Mouse (Mus musculus): Measurements from ENCODE around the gene Rack1. TPM values are rescaled to one million over a fixed set of nuclear protein-coding genes. Genes with fewer than 3 reads are reported as not detected.
A peak's percentile ranks its signal among the peaks of the same experiment; 100 is the strongest.

Gene Rack1
- polyA plus RNA-seq, 1 experiment: 2,204 TPM

DNA sequence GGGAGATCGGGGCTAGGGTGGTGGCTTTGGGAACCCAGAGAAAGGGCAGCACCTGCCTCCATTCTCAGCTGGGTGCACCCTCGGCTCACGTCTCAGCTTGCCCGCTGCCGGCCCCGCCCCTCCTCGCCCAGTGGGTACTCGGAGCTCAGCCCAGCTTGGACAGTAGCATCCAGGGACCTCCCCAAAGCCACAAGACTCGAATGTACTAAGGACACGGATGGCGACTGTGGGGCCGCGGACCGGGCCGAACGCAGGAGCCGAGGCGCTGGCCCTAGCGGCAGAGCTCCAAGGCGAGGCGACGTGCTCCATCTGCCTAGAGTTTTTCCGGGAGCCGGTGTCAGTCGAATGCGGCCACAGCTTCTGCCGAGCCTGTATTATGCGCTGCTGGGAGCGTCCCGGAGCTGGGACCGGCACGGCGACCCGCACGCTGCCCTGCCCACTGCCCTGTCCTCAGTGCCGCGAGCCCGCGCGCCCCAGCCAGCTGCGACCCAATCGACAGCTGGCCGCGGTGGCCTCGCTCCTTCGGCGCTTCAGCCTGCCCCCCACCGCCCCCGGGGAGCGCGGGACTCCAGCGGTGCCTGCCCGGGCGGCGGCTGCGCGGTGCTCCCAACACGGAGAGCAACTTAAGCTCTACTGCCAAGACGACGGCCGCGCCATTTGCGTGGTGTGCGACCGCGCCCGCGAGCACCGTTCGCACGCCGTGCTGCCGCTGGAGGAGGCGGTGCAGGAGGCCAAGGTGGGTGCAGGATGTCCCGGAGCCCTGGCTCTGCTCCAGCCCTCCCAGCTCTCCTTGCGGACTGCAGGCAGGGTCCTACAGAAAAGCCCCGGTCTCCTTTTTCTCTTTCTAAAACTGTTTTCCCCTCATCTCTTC lies 37.4 kb downstream of the Rack1 start:
- Histone ChIP-seq H3K27ac (ENCODE audit: insufficient read depth, low read length) (peak overlapping the region; percentile 89), H3K4me1 (ENCODE audit: control insufficient read depth, insufficient read depth, insufficient read length) (peaks cover 17% of the 10 kb centered on the region; the same call in 1 of the 2 replicates)
- WGBS: 1% methylated on average over 77 of the region's 77 CpGs

DNA sequence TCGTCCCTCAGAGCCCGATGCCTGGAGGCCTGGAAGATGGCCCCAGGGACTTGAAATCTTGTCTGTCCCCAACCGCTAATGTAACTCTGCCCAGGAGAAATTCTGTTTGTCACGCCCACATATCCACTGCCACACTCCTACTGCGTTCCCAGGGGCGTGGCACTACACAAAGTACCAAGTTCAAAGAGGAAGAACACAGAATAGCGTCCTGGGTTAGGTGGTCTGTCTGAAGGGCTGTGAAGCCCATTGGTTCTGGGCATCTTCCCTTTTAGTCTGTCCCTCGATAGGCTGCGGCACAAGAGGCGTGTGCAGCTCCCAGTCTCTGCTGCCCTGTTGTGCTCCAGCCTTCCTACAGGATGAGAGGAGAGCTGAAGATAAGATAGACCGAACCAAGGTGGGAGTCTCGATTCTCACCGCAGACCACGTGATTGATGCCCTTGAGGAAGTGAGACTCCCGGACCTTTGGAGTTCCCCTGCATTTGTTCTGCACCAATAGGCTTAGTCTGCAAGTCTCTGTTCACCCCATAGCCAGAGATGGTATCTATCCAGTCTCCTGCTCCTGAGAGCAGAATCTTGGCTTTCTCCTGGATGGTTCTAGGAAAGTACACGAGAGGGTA lies 38.2 kb downstream of the Rack1 start:
- no peaks in the 10 kb centered on the region for H3K27me3 ChIP-seq (ENCODE audit: control insufficient read depth, insufficient read depth, low read length)
- H3K4me1 ChIP-seq (ENCODE audit: control insufficient read depth, insufficient read depth, insufficient read length): peaks cover 24% of the 10 kb centered on the region; the same call in 1 of the 2 replicates
- under 1% methylated on average over 16 of the region's 16 CpGs for WGBS
- H3K27ac ChIP-seq (ENCODE audit: insufficient read depth, low read length): peak overlapping the region; percentile 89
- DNase-seq (ENCODE audit: low read depth in 1 of 2, low spot score in 2 of 2): peak; percentile 76 to 83
- no peak for TF ChIP-seq CTCF (IDR thresholded peaks at IDR 0.05; ENCODE audit: extremely low read depth, insufficient read depth, insufficient read length, insufficient replicate concordance)
- no peak for TF ChIP-seq POLR2A (IDR thresholded peaks at IDR 0.05; ENCODE audit: low read depth, low read length)
- H3K4me3 ChIP-seq (ENCODE audit: extremely low read depth, insufficient read depth, insufficient read length): peak overlapping the region; percentile 81
- no peaks in the 10 kb centered on the region; the same call in 1 of the 2 replicates for H3K36me3 ChIP-seq (ENCODE audit: control insufficient read depth, insufficient read depth, low read length)

More for the DNA sequence above, 37.4 kb downstream of the Rack1 start:
- Histone ChIP-seq H3K27me3 (ENCODE audit: control insufficient read depth, insufficient read depth, low read length) (no peaks in the 10 kb centered on the region), H3K36me3 (ENCODE audit: control insufficient read depth, insufficient read depth, low read length) (no peaks in the 10 kb centered on the region; the same call in 1 of the 2 replicates), H3K4me3 (ENCODE audit: extremely low read depth, insufficient read depth, insufficient read length) (peak overlapping the region; percentile 81)
- TF ChIP-seq CTCF (IDR thresholded peaks at IDR 0.05; ENCODE audit: extremely low read depth, insufficient read depth, insufficient read length, insufficient replicate concordance): no peak
- no peak; the same call in none of the 2 replicates for TF ChIP-seq POLR2A (IDR thresholded peaks at IDR 0.05; ENCODE audit: low read depth, low read length)
- peak in 1 of 2 experiments; percentile 74 for DNase-seq (ENCODE audit: low read depth in 1 of 2, low spot score in 2 of 2)

DNA sequence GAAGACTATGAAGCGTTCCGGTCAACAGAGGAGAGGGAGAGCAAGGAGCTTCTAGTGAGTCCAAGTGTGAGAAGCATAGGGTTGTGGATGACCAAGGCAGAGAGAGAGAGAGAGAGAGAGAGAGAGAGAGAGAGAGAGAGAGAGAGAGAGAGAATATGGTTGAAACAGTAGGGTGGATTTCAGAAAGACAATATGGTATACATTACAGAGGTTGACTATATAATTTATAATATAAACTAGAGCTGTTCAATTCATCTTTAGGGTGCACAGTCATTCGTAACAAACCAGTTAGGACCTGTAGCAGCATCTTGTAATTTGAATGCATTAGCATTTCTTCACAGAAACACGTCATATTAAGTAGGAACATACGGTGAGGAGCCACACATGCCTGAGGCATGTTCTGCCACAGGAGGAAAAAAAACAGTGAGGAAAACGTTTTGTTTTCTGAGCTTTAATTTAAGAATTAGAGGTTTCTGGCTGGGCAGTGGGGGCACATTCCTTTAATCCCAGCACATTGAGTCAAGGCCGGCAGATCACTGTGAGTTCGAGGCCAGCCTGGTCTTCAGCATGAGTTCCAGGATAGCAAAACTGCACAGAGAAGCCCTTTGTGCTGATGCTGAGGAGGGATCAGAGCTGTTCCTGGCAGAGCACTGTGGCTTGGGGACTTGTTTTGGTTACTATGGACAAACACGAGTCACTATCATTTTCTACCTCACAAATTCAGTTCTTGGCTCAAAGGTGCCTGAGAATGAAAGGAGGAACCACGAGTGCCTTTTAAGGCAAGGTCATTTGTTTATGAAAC lies 38.9 kb downstream of the Rack1 start:
- DNase-seq (ENCODE audit: low read depth in 1 of 2, low spot score in 2 of 2): no peak
- Histone ChIP-seq H3K4me1 (ENCODE audit: control insufficient read depth, insufficient read depth, insufficient read length) (peaks cover 24% of the 10 kb centered on the region; the same call in 1 of the 2 replicates), H3K36me3 (ENCODE audit: control insufficient read depth, insufficient read depth, low read length) (no peaks in the 10 kb centered on the region; the same call in 1 of the 2 replicates), H3K4me3 (ENCODE audit: extremely low read depth, insufficient read depth, insufficient read length) (peak overlapping the region; percentile 42), H3K27ac (ENCODE audit: insufficient read depth, low read length) (peak overlapping the region; percentile 56), H3K27me3 (ENCODE audit: control insufficient read depth, insufficient read depth, low read length) (no peaks in the 10 kb centered on the region)
- 64% methylated on average over 10 of the region's 10 CpGs for WGBS
- TF ChIP-seq CTCF (IDR thresholded peaks at IDR 0.05; ENCODE audit: extremely low read depth, insufficient read depth, insufficient read length, insufficient replicate concordance) (no peak), POLR2A (IDR thresholded peaks at IDR 0.05; ENCODE audit: low read depth, low read length) (no peak)

DNA sequence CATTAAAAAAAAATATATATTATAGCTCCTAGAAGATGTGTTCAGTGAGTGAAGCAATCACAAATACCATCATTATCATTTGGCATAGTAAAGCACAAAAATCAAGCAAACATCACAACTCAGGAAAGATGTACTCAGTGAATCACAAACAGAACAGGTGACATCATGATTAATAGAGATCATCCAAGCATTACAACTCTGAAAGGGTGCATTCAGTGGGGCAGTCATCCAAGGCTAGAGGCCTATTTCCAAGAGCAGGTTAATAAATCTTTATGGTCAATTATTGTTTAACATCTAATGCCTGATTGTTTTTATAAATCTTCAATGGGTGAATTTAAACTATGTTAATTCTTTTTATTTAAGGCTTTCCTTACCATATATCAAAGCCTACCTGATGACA lies 40.7 kb downstream of the Rack1 start:
- DNase-seq (ENCODE audit: low read depth in 1 of 2, low spot score in 2 of 2): no peak
- Histone ChIP-seq H3K36me3 (ENCODE audit: control insufficient read depth, insufficient read depth, low read length) (peaks cover 3% of the 10 kb centered on the region), H3K27ac (ENCODE audit: insufficient read depth, low read length) (no peak overlapping the region)

DNA sequence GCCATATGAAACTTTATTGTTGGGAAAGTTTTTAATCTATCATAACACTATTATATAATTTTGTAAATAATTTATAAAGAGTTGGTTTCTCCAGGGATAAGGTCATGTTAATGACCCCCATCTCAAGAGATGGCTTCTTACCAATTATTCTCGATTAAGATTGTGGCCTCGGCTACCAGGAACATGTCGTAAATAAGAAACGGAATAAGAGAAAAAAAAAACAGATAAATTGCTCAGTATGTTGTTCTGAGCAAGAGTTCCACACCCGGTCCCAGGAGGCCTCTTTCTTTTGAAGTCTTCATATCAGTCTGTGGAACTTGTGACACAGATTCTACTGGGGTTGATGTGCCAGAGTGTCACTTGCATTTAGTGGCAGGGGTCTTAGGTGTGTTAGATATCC lies 41.1 kb downstream of the Rack1 start:
- Histone ChIP-seq H3K4me3 (ENCODE audit: extremely low read depth, insufficient read depth, insufficient read length) (no peak overlapping the region), H3K27ac (ENCODE audit: insufficient read depth, low read length) (peak overlapping the region; percentile 84), H3K4me1 (ENCODE audit: control insufficient read depth, insufficient read depth, insufficient read length) (peaks cover 32% of the 10 kb centered on the region; the same call in 1 of the 2 replicates), H3K36me3 (ENCODE audit: control insufficient read depth, insufficient read depth, low read length) (peaks cover 3% of the 10 kb centered on the region), H3K27me3 (ENCODE audit: control insufficient read depth, insufficient read depth, low read length) (no peaks in the 10 kb centered on the region)
- 79% methylated on average over 5 of the region's 5 CpGs for WGBS
- TF ChIP-seq POLR2A (IDR thresholded peaks at IDR 0.05; ENCODE audit: low read depth, low read length) (no peak), CTCF (IDR thresholded peaks at IDR 0.05; ENCODE audit: extremely low read depth, insufficient read depth, insufficient read length, insufficient replicate concordance) (no peak)
- no peak for DNase-seq (ENCODE audit: low read depth in 1 of 2, low spot score in 2 of 2)

More for the DNA sequence above, 40.7 kb downstream of the Rack1 start:
- Histone ChIP-seq H3K27me3 (ENCODE audit: control insufficient read depth, insufficient read depth, low read length) (no peaks in the 10 kb centered on the region), H3K4me1 (ENCODE audit: control insufficient read depth, insufficient read depth, insufficient read length) (peaks cover 32% of the 10 kb centered on the region; the same call in 1 of the 2 replicates), H3K4me3 (ENCODE audit: extremely low read depth, insufficient read depth, insufficient read length) (no peak overlapping the region)
- TF ChIP-seq CTCF (IDR thresholded peaks at IDR 0.05; ENCODE audit: extremely low read depth, insufficient read depth, insufficient read length, insufficient replicate concordance) (no peak), POLR2A (IDR thresholded peaks at IDR 0.05; ENCODE audit: low read depth, low read length) (no peak)

DNA sequence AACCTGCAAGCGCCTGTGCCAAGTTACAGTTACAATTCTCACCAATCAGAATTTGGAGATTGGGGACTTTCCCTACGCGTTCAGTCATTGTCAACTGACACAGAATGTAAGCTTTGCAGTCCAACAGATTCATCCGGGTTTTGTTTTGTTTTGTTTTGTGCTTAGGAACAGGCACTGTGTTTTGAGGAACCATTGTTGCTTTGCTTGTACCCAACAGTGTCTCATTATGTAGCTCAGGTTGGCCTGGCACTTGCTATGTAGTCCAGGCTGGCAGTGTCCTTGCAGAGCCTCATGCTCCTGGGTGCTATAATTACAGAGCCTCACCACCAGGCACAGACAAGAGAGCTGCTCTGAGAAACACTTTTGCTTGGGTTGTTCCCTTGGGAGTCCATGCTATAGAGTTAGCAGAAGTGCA lies 42.3 kb downstream of the Rack1 start:
- WGBS: 52% methylated on average over 4 of the region's 4 CpGs
- TF ChIP-seq CTCF (IDR thresholded peaks at IDR 0.05; ENCODE audit: extremely low read depth, insufficient read depth, insufficient read length, insufficient replicate concordance) (no peak), POLR2A (IDR thresholded peaks at IDR 0.05; ENCODE audit: low read depth, low read length) (no peak)
- peak overlapping the region; percentile 84 for H3K27ac ChIP-seq (ENCODE audit: insufficient read depth, low read length)
- no peak overlapping the region for H3K4me3 ChIP-seq (ENCODE audit: extremely low read depth, insufficient read depth, insufficient read length)
- peaks cover 3% of the 10 kb centered on the region for H3K36me3 ChIP-seq (ENCODE audit: control insufficient read depth, insufficient read depth, low read length)
- peaks cover 32% of the 10 kb centered on the region; the same call in 1 of the 2 replicates for H3K4me1 ChIP-seq (ENCODE audit: control insufficient read depth, insufficient read depth, insufficient read length)
- no peaks in the 10 kb centered on the region for H3K27me3 ChIP-seq (ENCODE audit: control insufficient read depth, insufficient read depth, low read length)
- DNase-seq (ENCODE audit: low read depth in 1 of 2, low spot score in 2 of 2): peak in 1 of 2 experiments; percentile 78
